Mouse (Mus musculus): ENCODE results near the gene Olfr697. TPM values are rescaled to one million over a fixed set of nuclear protein-coding genes. Genes with fewer than 3 reads are reported as not detected.

The Olfr697 gene
- not detected in 2 replicates for polyA plus RNA-seq (2015; fragmentation: Nextera tagmentation; extraction: Ambion mirVana)

GRCm38 (mm10) chr7:106742343-106742742 is at the start of gene Olfr697:
Gene Olfr697 (minus strand): TSS chr7:106742443.

GRCm38 (mm10) chr7:106755297-106755696 is 13.1 kb upstream of the Olfr697 start, which contains the start of gene Olfr698:
Gene Olfr698 (minus strand): TSS chr7:106755397.

GRCm38 (mm10) chr7:106716296-106716695 is 25.9 kb downstream of the Olfr697 start, which contains the start of gene Olfr695:
Gene Olfr695 (minus strand): TSS chr7:106716396.

DNA sequence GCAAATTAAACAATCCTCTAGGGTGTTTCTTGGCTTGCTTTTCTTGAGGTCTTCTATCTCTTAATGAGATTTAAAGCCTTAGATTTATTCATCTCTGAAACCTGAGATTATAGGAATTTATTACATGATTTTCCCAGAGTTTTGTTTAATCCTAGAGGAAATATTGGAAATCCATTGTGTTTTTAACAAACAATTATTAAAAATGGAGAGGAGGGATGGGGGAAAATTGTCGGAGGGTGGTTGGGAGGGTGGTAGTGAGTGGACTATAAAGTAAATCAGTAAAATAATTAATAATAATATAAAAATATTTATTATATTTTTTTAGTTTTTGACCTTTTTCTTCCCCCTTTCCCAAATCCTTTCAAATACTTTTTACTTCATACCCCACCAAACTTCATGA is 50.5 kb downstream of the Olfr697 start, which contains the start of gene Olfr694:
Gene Olfr694 (minus strand): TSS at position 101 of the 400 bp plus-strand sequence.

Other genes starting within 250 kb of the Olfr697 start
- gene Olfr693, start 61.9 kb downstream of the Olfr697 start, polyA plus RNA-seq (2015; fragmentation: Nextera tagmentation; extraction: Ambion mirVana) = not detected in 2 replicates
- gene Olfr694, start 50.6 kb downstream of the Olfr697 start, polyA plus RNA-seq (2015; fragmentation: Nextera tagmentation; extraction: Ambion mirVana) = not detected in 2 replicates
- gene Olfr695, start 26.0 kb downstream of the Olfr697 start, polyA plus RNA-seq (2015; fragmentation: Nextera tagmentation; extraction: Ambion mirVana) = not detected in 2 replicates
- gene Olfr698, start 13.0 kb upstream of the Olfr697 start, polyA plus RNA-seq (2015; fragmentation: Nextera tagmentation; extraction: Ambion mirVana) = not detected in 2 replicates
- gene Olfr699, start 50.8 kb upstream of the Olfr697 start, polyA plus RNA-seq (2015; fragmentation: Nextera tagmentation; extraction: Ambion mirVana) = not detected in 2 replicates
- gene Olfr700, start 66.4 kb upstream of the Olfr697 start, polyA plus RNA-seq (2015; fragmentation: Nextera tagmentation; extraction: Ambion mirVana) = not detected in 2 replicates
- gene Olfr701, start 71.7 kb upstream of the Olfr697 start, polyA plus RNA-seq (2015; fragmentation: Nextera tagmentation; extraction: Ambion mirVana) = not detected in 2 replicates
- not detected in 2 replicates for gene Olfr702, start 91.5 kb upstream of the Olfr697 start, polyA plus RNA-seq (2015; fragmentation: Nextera tagmentation; extraction: Ambion mirVana)
- not detected in 2 replicates for gene Olfr703, start 100.9 kb upstream of the Olfr697 start, polyA plus RNA-seq (2015; fragmentation: Nextera tagmentation; extraction: Ambion mirVana)
- not detected in 2 replicates for gene Olfr704, start 120.7 kb upstream of the Olfr697 start, polyA plus RNA-seq (2015; fragmentation: Nextera tagmentation; extraction: Ambion mirVana)
- not detected in 2 replicates for gene Olfr705, start 134.4 kb upstream of the Olfr697 start, polyA plus RNA-seq (2015; fragmentation: Nextera tagmentation; extraction: Ambion mirVana)
- gene Olfr706, start 145.7 kb upstream of the Olfr697 start, polyA plus RNA-seq (2015; fragmentation: Nextera tagmentation; extraction: Ambion mirVana) = not detected in 2 replicates
- gene Olfr707, start 158.8 kb upstream of the Olfr697 start, polyA plus RNA-seq (2015; fragmentation: Nextera tagmentation; extraction: Ambion mirVana) = not detected in 2 replicates
- not detected in 2 replicates for gene Olfr1532-ps1, start 165.6 kb upstream of the Olfr697 start, polyA plus RNA-seq (2015; fragmentation: Nextera tagmentation; extraction: Ambion mirVana)
- gene Olfr709-ps1, start 189.8 kb upstream of the Olfr697 start, polyA plus RNA-seq (2015; fragmentation: Nextera tagmentation; extraction: Ambion mirVana) = not detected in 2 replicates
- gene Olfr710, start 205.9 kb upstream of the Olfr697 start, polyA plus RNA-seq (2015; fragmentation: Nextera tagmentation; extraction: Ambion mirVana) = not detected in 2 replicates
- gene Olfr6, start 221.5 kb upstream of the Olfr697 start, polyA plus RNA-seq (2015; fragmentation: Nextera tagmentation; extraction: Ambion mirVana) = not detected in 2 replicates
- gene Olfr711, start 233.0 kb upstream of the Olfr697 start, polyA plus RNA-seq (2015; fragmentation: Nextera tagmentation; extraction: Ambion mirVana) = not detected in 2 replicates